Mouse (Mus musculus) ovary, postnatal 36 days (tissue): ENCODE measurements around the gene Epn1.
"Not testable (repeated sequence)": the region's sequence is repeated elsewhere in the genome, so short reads cannot be mapped to it uniquely, and the experiment has no call there.

Source experiments
- DNase-seq: peaks from one replicate; pipeline ENCODE4 v3.0.0; 2022; ENCODE audit warnings: low spot score, mixed read lengths

Epn1 gene

GRCm38 (mm10) chr7:5059421-5059820 is 20.6 kb upstream of the Epn1 start:
- DNase-seq, result no peak

DNA sequence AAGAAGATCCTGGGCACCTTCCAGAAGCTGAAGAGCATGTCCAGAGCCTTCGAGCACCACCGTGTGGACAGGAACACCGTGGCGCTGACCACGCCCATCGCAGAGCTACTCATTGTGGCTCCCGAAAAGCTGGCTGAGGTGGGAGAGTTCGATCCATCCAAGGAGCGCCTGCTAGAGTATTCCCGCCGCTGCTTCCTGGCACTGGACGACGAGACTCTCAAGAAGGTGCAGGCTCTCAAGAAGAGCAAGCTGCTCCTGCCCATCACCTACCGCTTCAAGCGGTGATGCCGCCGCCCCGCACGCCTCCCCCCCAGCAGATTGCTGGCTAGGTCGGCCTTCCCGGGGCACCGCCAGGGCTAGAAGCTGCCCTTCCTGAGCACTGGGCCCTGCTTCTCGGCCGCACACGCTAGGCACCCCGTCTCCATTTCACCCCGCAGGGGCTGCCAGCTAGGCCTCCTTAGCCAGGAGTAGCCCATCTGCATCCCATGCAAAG is 19.8 kb upstream of the Epn1 start:
- DNase-seq, result peak; percentile 81

GRCm38 (mm10) chr7:5060944-5061773 is 18.9 kb upstream of the Epn1 start:
- peak; percentile 97 for DNase-seq

- DNase-seq, result peak; percentile 93
Measured at GRCm38 (mm10) chr7:5061774-5062359, 18.2 kb upstream of the Epn1 start, which contains the start of gene U2af2. Gene U2af2 (plus strand): TSS chr7:5062143.

DNA sequence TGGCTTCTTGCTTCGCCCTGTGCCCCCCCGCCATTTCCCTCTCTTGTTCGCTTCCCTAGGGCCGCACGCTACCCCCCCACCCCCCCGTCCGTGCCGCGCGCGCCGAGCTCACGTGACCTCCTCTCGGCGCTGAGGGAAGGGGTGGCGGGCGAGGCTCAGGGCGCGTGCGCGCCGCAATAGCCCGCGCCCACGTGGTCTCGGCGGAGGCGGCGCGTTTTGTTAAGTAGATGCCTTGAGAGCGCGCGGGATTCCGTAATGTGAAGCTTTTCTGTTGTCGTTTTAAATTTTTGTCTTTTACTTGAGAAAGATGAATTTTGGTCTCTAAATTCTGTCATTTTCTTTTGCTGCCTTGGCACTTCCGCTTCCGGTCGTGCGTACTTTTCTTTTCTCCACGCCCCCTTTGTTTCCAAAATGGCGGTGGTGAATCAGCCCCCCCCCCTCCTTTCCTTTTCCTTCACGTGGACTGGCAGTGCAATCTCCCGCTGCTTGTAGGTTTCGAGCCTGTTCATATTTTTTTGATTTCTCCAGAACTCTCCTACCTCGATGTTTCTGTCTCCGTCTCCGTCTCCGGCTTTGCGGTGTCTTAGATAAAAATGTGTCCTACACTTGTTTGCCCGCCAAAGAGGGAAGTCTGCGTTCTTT is 17.6 kb upstream of the Epn1 start:
- DNase-seq, result no peak

DNA sequence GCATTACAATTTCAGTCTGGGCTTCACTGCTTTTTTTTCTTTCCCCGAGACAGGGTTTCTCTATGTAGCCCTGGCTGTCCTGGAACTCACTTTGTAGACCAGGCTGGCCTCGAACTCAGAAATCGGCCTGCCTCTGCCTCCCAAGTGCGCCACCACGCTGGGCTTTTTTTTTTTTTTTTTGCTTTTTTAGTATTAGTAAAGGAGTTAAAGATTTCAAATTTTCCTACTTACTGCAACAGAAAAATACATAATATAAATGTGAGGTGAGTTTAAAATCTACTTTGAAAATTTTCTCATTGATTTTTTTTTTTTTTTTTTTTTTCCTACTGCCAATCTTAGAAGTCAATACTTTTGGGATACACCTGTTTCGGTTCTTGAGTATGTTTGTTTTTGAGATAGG is 15.1 kb upstream of the Epn1 start:
- no peak for DNase-seq

DNA sequence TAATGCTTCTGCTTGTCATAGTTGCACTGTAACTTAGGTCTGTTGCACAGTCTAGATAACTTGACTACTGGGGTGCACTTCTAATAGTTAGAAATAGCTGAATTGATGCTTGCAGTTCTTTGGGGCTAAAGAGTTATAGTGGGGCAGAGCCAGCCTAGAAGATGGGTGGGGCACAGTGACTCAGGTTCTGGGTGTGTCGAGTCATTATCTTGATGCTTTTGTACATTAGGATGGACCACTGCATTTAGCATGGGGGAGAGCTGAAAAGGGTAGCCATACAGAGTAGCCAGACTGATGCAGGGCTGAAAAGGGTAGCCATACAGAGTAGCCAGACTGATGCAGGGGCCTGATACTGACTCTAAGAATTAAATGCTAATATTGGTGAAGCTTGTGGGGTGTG is 6.4 kb upstream of the Epn1 start:
- no peak for DNase-seq

DNA sequence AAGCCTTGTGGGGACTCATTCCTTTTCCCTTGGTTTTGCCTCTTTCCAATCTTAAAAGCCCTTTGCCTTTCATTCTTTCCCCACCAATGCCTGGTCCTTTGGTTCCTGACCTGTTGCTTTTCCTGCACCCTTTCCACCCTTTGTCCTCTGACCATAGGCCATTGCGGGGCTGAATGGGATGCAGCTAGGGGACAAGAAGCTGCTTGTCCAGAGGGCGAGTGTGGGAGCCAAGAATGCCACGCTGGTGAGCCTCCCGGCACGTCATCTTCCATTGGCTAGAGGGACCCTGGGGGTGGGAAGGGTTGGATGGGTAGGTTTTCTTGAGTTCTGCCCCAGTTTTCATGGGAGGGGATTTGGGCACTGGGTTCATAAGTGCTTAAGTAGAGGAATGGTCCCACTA is 5.1 kb upstream of the Epn1 start:
- no peak for DNase-seq

GRCm38 (mm10) chr7:5076931-5077330 is 3.1 kb upstream of the Epn1 start:
- no peak for DNase-seq

DNA sequence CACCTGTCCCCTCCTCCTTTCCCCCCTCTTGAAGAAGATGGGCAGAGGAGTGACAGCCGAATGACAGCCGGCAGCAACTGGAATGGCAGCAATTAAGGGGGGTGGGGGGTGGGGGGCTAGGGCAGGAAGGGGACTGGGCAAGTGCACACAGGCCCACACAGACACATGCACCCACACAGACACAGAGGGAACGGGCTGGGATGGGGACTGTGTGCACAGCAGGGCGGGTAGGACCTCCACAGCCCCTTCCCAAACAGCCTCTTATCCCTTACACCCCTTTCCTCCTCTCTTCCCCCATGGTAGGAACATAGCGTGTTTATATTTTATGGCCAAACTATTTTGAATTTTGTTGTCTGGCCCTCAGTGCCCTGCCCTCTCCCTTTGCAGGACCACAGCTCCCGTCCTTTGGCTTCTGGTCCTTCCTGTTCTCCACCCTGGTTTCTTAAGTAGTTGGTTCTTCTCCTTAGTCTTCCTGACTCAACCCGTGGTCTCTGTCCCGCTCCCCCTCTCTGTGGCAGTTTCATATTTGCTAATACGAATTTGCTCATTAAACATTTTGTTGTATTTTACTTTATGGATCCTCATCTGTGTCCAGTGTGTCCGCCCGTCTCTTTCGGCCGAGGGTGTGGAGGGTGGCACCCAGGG is 548 bp upstream of the Epn1 start:
- DNase-seq, result not testable (repeated sequence)

DNA sequence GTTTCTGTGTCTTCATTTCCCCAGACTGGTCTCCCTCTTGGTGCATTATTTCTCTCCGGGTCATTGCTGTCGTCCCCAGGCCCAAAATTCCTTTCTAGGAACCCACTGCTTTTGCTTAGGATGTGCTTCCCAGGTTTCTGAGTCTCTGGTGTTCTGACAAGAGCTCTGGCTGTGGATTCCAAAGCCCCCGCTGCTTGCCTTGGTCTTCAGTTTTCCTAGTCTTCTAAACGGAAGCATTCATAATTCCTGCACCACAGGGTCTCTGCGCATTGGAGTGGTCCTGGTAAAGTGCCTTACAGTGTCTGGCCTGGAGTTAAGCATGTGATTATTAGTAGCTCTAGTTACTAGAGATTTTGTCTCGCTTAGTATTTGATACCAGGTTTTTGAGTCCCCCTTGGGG is 780 bp downstream of the Epn1 start:
- no peak for DNase-seq

GRCm38 (mm10) chr7:5081241-5081640 is 1.2 kb downstream of the Epn1 start:
- no peak for DNase-seq

DNA sequence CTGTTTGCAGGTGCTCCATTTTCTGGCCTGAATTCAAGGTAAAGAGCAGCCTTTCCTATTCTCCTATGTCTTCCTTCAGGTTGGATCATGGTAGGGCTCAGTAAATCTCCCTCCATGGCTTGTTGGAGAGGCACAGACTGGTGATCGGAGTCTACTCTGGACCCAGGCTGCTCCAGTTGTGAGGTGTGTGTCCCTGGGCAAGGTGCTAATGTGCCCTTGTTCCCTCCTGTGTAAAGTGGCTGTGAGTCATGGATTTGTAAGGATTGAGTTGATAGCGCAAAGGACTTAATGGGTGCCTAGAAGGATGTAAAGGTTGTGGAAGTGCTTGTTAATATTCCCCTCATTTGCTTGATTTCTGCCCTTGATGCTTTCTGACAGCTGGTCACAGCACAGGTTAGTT is 1.9 kb downstream of the Epn1 start:
- no peak for DNase-seq

DNA sequence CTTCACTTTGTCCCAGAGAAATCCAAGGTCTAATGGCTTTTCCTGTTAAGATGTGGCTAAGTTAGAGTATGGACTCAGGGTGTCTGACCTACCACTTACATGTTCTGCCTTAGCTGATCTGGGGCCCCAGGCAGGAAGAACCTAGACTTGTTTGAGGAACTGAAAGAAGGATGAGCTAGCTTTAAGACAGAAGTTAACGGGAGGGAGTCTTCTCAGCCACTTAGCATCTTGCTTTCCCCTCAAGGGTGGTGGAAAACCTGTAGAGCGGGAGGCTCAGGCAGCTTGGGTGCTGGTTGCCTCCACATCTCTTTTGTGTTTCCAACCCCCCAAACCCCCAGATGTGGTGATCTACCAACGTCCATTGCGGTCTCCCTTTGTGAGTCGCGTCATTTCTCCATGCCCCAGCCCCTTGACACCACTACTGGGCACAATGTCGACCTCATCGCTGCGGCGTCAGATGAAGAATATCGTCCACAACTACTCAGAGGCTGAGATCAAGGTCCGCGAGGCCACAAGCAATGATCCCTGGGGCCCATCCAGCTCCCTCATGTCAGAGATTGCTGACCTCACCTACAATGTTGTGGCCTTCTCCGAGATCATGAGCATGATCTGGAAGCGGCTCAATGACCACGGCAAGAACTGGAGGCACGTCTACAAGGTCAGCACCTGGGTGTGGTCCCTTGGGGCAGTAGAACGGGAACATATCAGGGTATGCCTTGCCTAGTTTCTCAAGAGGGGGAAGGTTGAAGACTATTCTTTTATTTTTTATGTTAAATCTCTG is 3.5 kb downstream of the Epn1 start:
- no peak for DNase-seq

DNA sequence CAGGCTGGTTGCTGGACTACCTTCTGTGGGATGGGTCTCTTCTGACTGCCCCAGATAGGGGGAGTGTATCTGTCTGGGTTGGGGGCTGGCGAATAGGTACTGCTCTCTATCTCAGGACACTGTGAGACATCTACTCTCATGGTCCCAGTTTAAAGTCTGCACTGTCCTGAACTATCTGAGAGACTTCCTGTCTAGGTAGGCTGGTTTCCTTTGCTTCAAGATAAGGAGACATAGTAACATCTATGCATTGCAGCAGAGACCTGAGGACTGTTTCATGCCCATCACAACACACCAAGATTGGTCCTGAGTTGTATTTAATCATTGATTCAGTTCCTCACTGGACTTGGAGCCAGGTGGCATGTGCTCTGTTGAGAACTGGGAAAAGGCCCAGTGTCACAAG is 5.5 kb downstream of the Epn1 start:
- no peak for DNase-seq

GRCm38 (mm10) chr7:5086921-5087440 is 6.9 kb downstream of the Epn1 start:
- DNase-seq, result no peak

GRCm38 (mm10) chr7:5087886-5088285 is 7.9 kb downstream of the Epn1 start:
- DNase-seq, result no peak

- DNase-seq, result no peak
Measured at GRCm38 (mm10) chr7:5089853-5090252, 9.8 kb downstream of the Epn1 start.

GRCm38 (mm10) chr7:5091008-5091728 is 11.1 kb downstream of the Epn1 start:
- DNase-seq, result no peak

- DNase-seq, result no peak
Measured at GRCm38 (mm10) chr7:5092381-5092780, 12.3 kb downstream of the Epn1 start.
